Mouse (Mus musculus) forebrain, embryonic 11.5 days (tissue): Measurements from ENCODE around the gene Rftn1. TPM values are rescaled to one million over a fixed set of nuclear protein-coding genes. Genes with fewer than 3 reads are reported as not detected.

Experiments used
- ATAC-seq: fragments of 200-750 bp; cut with Nextera tagmentation; replicated peaks from 2 replicates; pipeline ENCODE4 v1.8.0; 2017; ENCODE audit warnings: moderate TSS enrichment; ENCODE audit not compliant: low FRiP score
- DNase-seq: peaks from one replicate; pipeline ENCODE4 v3.0.0-alpha.2; 2017; ENCODE audit warnings: low spot score
- H3K27ac ChIP-seq: fragments of 300-500 bp; sonication (generic); 2 replicates; pipeline ENCODE4 v1.5.1; 2014; ENCODE audit warnings: low read depth, low read length
- H3K27me3 ChIP-seq: fragments of 300-500 bp; sonication (generic); 2 replicates; pipeline ENCODE4 v1.6.1; 2014; ENCODE audit warnings: mild to moderate bottlenecking, low read length, mixed read lengths; ENCODE audit not compliant: control insufficient read depth, insufficient read depth
- H3K36me3 ChIP-seq: fragments of 300-500 bp; sonication (generic); 2 replicates; pipeline ENCODE4 v1.6.1; 2014; ENCODE audit warnings: mild to moderate bottlenecking, low read length, moderate library complexity, mixed read lengths; ENCODE audit not compliant: control insufficient read depth, insufficient read depth
- H3K4me1 ChIP-seq: fragments of 300-500 bp; sonication (generic); replicated peaks from 2 replicates; pipeline ENCODE4 v1.6.1; 2014; ENCODE audit warnings: low read length, mixed read lengths; ENCODE audit not compliant: control insufficient read depth, insufficient read depth
- H3K4me2 ChIP-seq: fragments of 300-500 bp; sonication (generic); 2 replicates; pipeline ENCODE4 v1.6.1; 2014; ENCODE audit warnings: low read depth, mild to moderate bottlenecking, low read length, moderate library complexity, mixed read lengths; ENCODE audit not compliant: severe bottlenecking
- H3K4me3 ChIP-seq: fragments of 300-500 bp; sonication (generic); 2 replicates; pipeline ENCODE4 v1.5.1; 2014; ENCODE audit warnings: low read depth, low read length
- H3K9ac ChIP-seq: fragments of 300-500 bp; sonication (generic); 2 replicates; pipeline ENCODE4 v1.6.1; 2014; ENCODE audit warnings: low read length
- H3K9me3 ChIP-seq: fragments of 300-500 bp; sonication (generic); 2 replicates; pipeline ENCODE4 v1.6.1; 2016; ENCODE audit warnings: low read length, mixed read lengths; ENCODE audit not compliant: control insufficient read depth
- whole genome bisulfite sequencing: fragments of 180-500 bp; shearing (Covaris S2); extraction: QIAGEN DNeasy Blood & Tissue Kit; methylation state at CpG from one replicate; pipeline ENCODE4 v1.1.7; 2014; 5-methylcytosine and 5-hydroxymethylcytosine counted together
- polyA plus RNA-seq: library from polyadenylated mRNA; unstranded; fragments of >200 nt; fragmentation: Nextera tagmentation; extraction: Ambion mirVana; gene quantifications from 2 replicates; pipeline ENCODE4 v1.2.1, GENCODE M21; 2014

Rftn1 gene
- polyA plus RNA-seq, 1 experiment from 2014 or later = 11.6 TPM

DNA sequence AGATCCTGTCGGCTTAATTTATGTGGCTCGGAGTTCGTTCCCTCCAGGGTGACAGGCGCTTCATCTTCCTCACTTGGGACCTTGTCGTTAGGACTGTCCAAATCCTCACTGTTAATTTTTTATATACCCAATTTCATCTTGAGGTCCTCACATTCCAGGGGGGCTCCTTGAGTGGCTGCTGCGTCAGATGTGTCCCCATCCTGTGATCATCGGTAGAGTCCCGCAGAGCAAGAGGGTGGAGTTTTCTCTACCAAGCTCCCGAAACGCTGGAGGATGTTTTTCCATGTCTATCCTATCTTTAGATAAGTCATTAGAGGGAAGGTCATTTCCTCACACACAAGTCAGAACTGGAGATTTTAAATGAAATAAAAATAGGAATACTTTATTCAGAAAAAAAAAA is 55.0 kb downstream of the Rftn1 start:
- no peak overlapping the region for H3K9ac ChIP-seq
- ATAC-seq = no peak
- H3K27me3 ChIP-seq = no peaks in the 10 kb centered on the region
- no peaks in the 10 kb centered on the region for H3K9me3 ChIP-seq
- no peaks in the 10 kb centered on the region for H3K36me3 ChIP-seq
- 92% methylated on average over 10 of the region's 10 CpGs for WGBS
- H3K4me2 ChIP-seq = no peak overlapping the region
- H3K4me1 ChIP-seq = no peaks in the 10 kb centered on the region
- no peak overlapping the region for H3K4me3 ChIP-seq
- no peak overlapping the region for H3K27ac ChIP-seq
- no peak for DNase-seq

DNA sequence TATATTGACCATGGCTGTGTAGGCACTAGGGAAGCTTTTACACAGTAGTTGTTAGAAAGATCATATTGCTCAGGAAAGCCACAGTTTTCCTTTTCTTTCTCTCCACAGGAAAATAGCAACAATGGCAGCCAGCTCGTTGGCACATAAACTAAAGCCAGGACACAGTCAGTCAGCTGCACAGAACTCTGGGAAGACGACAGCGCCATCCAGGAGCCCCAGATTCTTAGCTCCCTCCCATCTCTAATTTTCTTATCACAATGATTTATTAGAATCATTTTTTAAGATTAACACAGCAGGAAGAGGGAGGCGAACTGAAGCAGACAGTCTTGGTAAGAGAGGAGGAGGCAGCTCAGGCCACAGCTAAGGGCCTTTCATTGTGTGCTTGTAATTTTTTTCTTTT is 58.8 kb downstream of the Rftn1 start:
- H3K27me3 ChIP-seq = no peaks in the 10 kb centered on the region
- WGBS = 77% methylated on average over 4 of the region's 4 CpGs
- peaks cover 3% of the 10 kb centered on the region for H3K4me1 ChIP-seq
- no peaks in the 10 kb centered on the region for H3K9me3 ChIP-seq
- H3K36me3 ChIP-seq = no peaks in the 10 kb centered on the region
- ATAC-seq (no peak), DNase-seq (no peak)
- H3K27ac ChIP-seq = no peak overlapping the region
- no peak overlapping the region for H3K9ac ChIP-seq
- H3K4me3 ChIP-seq = no peak overlapping the region
- no peak overlapping the region for H3K4me2 ChIP-seq

DNA sequence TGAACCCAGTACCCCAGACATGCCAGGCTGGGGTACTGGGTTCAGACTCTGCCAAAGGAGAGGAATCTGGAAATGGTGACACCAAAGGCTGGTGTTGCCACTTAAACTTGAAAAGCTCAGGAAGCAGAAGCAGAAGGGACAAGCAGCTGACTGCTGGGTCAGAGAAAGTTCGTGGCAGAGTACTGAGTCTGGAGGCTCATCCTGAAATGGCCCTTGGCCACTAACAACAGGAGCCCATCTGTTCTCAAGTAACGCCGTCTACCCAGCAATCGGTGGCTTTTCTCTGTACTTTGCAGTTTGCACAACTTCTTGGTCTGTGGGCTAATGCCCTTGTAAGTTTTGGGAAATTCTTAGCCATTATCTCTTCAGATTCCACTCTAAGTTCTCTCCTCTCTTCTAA is 60.1 kb downstream of the Rftn1 start:
- Histone ChIP-seq H3K4me3 (no peak overlapping the region), H3K9me3 (no peaks in the 10 kb centered on the region), H3K36me3 (no peaks in the 10 kb centered on the region), H3K9ac (no peak overlapping the region), H3K4me1 (peaks cover 3% of the 10 kb centered on the region), H3K4me2 (no peak overlapping the region), H3K27me3 (no peaks in the 10 kb centered on the region), H3K27ac (no peak overlapping the region)
- WGBS = 84% methylated on average over 4 of the region's 4 CpGs
- ATAC-seq (no peak), DNase-seq (no peak)

DNA sequence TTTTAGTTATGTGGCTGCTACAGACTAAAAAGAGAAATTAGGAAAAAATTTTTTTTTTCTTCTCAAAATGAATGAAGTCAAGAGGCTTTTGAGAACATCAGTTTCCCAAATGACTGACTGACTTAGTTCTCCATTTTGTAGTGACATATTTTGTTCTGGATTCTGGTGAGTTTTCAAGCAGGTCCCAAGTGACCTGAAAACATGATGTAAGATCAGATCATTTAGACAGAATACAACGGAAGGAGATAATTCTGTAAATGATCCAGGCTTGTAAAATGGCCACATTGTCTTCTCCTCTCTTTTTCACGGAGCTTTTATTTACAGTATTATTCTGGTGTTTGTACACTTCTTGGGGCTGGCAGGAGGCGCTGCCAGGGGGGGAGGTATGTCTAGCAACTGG is 62.1 kb downstream of the Rftn1 start:
- 72% methylated on average over 3 of the region's 3 CpGs for WGBS
- Histone ChIP-seq H3K4me3 (no peak overlapping the region), H3K9ac (no peak overlapping the region), H3K27me3 (no peaks in the 10 kb centered on the region), H3K4me2 (no peak overlapping the region), H3K27ac (no peak overlapping the region), H3K9me3 (no peaks in the 10 kb centered on the region), H3K4me1 (peaks cover 3% of the 10 kb centered on the region), H3K36me3 (no peaks in the 10 kb centered on the region)
- ATAC-seq (no peak), DNase-seq (no peak)

DNA sequence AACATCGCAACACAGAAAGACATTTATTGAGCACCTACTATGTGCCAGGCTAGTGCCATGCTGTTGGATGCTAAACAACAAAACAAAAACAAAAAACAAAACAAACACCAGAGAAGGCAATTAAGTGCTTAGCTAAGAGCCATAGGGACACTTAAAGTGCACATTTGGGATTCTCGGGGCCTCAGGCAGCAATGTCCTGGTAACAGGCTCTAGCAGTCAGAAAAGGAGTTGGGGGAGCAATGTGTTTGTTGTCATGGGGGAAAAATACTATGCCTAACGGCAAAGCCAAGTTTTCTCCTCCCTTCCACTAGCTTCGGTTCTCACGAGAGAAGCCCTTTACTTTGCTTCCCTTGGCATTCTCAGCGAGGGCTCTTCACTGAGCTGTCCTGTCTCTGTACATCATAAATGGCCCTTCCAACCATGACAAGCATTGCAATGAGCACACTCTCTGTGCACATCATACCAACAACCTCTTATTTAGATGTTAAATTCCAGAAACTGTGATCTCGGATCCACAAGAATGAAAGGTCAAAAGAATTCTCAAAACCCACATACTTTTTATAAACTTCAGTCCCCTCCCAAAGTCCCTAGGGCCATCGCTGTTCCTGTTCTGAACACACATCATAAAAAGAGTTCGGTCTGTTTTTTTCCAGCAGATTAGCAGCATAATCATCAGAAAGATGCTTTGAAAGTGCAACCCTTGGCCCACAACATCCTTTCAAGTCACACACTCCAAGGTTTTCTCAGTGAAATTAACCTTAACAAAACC is 63.2 kb downstream of the Rftn1 start:
- no peak overlapping the region for H3K4me3 ChIP-seq
- H3K36me3 ChIP-seq = no peaks in the 10 kb centered on the region
- 80% methylated on average over 9 of the region's 9 CpGs for WGBS
- ATAC-seq (no peak), DNase-seq (no peak)
- no peak overlapping the region for H3K27ac ChIP-seq
- no peaks in the 10 kb centered on the region for H3K27me3 ChIP-seq
- no peaks in the 10 kb centered on the region for H3K9me3 ChIP-seq
- no peak overlapping the region for H3K4me2 ChIP-seq
- peaks cover 3% of the 10 kb centered on the region for H3K4me1 ChIP-seq
- H3K9ac ChIP-seq = no peak overlapping the region

DNA sequence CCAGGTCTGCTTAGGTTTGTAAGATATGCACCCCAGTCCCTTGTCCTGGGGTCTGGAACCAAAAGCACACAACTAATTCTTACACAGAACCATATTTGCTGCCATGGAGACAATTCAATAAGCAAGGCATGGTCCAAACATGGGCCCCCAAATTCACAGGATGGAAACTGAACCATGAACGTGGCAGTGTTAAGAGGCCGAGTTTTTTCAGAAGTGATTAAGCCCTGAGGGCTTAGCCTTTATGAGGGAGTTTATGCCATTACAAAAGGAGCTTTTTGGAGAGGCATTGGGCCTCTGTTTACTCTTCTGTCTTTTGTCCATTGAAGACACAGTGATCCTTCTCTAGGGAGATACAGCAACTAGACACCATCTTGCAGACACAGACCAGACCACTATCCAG is 63.9 kb downstream of the Rftn1 start:
- Histone ChIP-seq H3K9ac (no peak overlapping the region), H3K9me3 (no peaks in the 10 kb centered on the region), H3K27ac (no peak overlapping the region), H3K36me3 (no peaks in the 10 kb centered on the region), H3K4me3 (no peak overlapping the region), H3K27me3 (no peaks in the 10 kb centered on the region), H3K4me1 (peaks cover 3% of the 10 kb centered on the region), H3K4me2 (no peak overlapping the region)
- 0% methylated on average over 2 of the region's 2 CpGs for WGBS
- DNase-seq = no peak
- ATAC-seq = no peak

DNA sequence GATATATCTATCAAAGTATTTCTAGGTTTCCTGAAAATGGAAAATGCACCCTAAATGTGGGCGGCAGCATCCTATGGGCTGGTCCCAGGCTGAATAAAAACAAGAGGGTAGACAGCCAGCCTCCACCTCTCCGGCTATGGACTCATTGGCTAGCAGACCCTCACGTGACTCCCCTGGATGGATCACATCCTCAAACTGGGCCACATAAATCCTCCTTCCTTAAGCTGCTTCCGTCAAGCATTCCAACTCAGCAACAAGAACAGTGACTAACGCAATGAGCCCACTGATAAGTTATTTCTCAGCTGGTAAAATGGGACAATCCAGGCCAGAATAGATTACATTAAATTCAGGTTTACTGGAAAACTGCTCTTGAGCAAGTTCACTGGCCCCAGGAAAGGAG is 64.6 kb downstream of the Rftn1 start:
- Histone ChIP-seq H3K4me3 (no peak overlapping the region), H3K27me3 (no peaks in the 10 kb centered on the region), H3K4me1 (peaks cover 3% of the 10 kb centered on the region), H3K4me2 (no peak overlapping the region), H3K36me3 (no peaks in the 10 kb centered on the region), H3K9ac (no peak overlapping the region), H3K9me3 (no peaks in the 10 kb centered on the region), H3K27ac (no peak overlapping the region)
- WGBS = 88% methylated on average over 5 of the region's 5 CpGs
- ATAC-seq = no peak
- no peak for DNase-seq

DNA sequence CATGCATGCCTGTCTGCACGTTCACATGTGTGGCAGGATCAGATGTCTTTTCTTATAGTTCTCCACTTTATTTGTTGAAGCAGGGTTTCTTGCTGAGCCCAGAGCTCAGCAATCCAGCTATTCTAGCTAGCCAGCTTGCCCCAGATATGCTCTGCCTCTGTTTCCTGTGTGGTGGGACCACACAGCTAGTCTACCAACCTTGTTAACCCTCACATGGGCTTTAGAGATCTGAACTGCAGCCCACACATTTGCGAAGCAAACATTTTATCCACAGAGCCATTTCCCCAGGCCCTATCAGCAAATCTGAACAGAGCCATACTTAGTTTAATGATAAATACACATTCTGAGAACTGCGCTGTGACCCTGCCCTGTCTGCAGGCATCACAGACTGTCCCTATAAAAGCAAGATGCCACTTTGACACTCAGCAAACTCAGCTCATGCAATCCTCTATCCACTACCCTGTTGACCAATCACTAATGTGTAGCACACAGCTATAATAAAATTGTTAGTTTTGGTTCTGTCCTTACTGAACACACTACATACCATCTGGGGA is 65.2 kb downstream of the Rftn1 start:
- Histone ChIP-seq H3K4me2 (no peak overlapping the region), H3K27ac (no peak overlapping the region), H3K4me3 (no peak overlapping the region), H3K4me1 (peaks cover 3% of the 10 kb centered on the region), H3K36me3 (no peaks in the 10 kb centered on the region), H3K27me3 (no peaks in the 10 kb centered on the region), H3K9me3 (no peaks in the 10 kb centered on the region), H3K9ac (no peak overlapping the region)
- DNase-seq (no peak), ATAC-seq (no peak)
- 88% methylated on average over 3 of the region's 3 CpGs for WGBS

DNA sequence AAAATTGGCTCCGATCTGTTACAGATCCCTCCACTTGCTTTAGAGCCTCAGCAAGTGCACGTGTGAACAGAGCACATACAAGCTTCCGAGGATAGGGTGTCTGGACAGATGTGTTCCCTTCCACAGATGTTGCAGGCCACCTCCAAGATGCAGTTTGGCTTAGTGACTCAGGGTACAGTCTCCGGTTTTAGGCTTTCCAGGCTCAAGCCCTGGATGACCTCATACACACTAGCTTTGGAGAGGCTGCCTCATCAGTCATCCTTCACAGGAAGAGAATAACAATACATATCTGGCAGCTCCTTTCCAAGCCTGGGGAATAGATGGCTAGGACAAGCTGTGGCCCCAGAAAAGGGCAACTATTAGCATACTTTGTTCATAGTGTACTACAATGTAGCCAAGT is 65.8 kb downstream of the Rftn1 start:
- H3K4me1 ChIP-seq = peaks cover 3% of the 10 kb centered on the region
- H3K9me3 ChIP-seq = no peaks in the 10 kb centered on the region
- DNase-seq = no peak
- H3K27me3 ChIP-seq = no peaks in the 10 kb centered on the region
- H3K4me3 ChIP-seq = no peak overlapping the region
- no peak overlapping the region for H3K9ac ChIP-seq
- H3K27ac ChIP-seq = no peak overlapping the region
- no peak overlapping the region for H3K4me2 ChIP-seq
- no peaks in the 10 kb centered on the region for H3K36me3 ChIP-seq
- ATAC-seq = no peak
- 80% methylated on average over 4 of the region's 4 CpGs for WGBS
